Mouse (Mus musculus) liver, embryonic 14.5 days (tissue): Measurements from ENCODE around the gene Kcnj10. TPM values are rescaled to one million over a fixed set of nuclear protein-coding genes. Genes with fewer than 3 reads are reported as not detected.

Experiments
- ATAC-seq: fragments of 200-750 bp; cut with Nextera tagmentation; 2 replicates; pipeline ENCODE4 v1.8.0; 2017; ENCODE audit warnings: moderate number of reproducible peaks, mild to moderate bottlenecking, moderate library complexity; ENCODE audit not compliant: insufficient read depth
- DNase-seq, 3 experiments: peaks; one replicate each; pipeline ENCODE4 v3.0.0-alpha.2; 2012 to 2013; ENCODE audit warnings: low read depth in 3 of 3, low spot score in 3 of 3
- H3K27ac ChIP-seq: fragments of 300-500 bp; sonication (generic); 2 replicates; pipeline ENCODE4 v1.5.1; 2014; ENCODE audit warnings: moderate library complexity, mild to moderate bottlenecking, control low read depth, inconsistent platforms
- H3K27me3 ChIP-seq: fragments of 300-500 bp; sonication (generic); 2 replicates; pipeline ENCODE4 v1.6.1; 2014; ENCODE audit warnings: mild to moderate bottlenecking, low read length, moderate library complexity; ENCODE audit not compliant: control insufficient read depth, insufficient read depth
- H3K36me3 ChIP-seq: fragments of 300-500 bp; sonication (generic); replicated peaks from 2 replicates; pipeline ENCODE4 v1.6.1; 2014; ENCODE audit warnings: low read depth; ENCODE audit not compliant: control insufficient read depth, insufficient read depth
- H3K4me1 ChIP-seq, 2 experiments: fragments of 200-500 bp in 1 of 2; fragments of 300-500 bp in 1 of 2; sonication (generic) in 1 of 2; replicated peaks; 2 replicates each; pipeline ENCODE4 v1.6.1; 2012 to 2014; ENCODE audit warnings: antibody characterized with exemption in 1 of 2, inconsistent platforms in 1 of 2, low read length in 1 of 2; ENCODE audit not compliant: control insufficient read depth in 2 of 2, insufficient read depth in 2 of 2
- H3K4me2 ChIP-seq: fragments of 300-500 bp; sonication (generic); 2 replicates; pipeline ENCODE4 v1.6.1; 2014; ENCODE audit warnings: low read depth, mild to moderate bottlenecking, control low read depth, moderate library complexity
- H3K4me3 ChIP-seq, 2 experiments: fragments of 200-500 bp in 1 of 2; fragments of 300-500 bp in 1 of 2; sonication (generic) in 1 of 2; 2 replicates each; pipeline ENCODE4 v1.5.1; 2012 to 2014; ENCODE audit warnings: low read depth in 2 of 2, low read length in 2 of 2, mild to moderate bottlenecking in 2 of 2, control low read depth in 1 of 2, inconsistent platforms in 1 of 2, moderate library complexity in 1 of 2; ENCODE audit not compliant: insufficient read depth in 1 of 2
- H3K9ac ChIP-seq: fragments of 300-500 bp; sonication (generic); replicated peaks from 2 replicates; pipeline ENCODE4 v1.6.1; 2014; ENCODE audit warnings: mild to moderate bottlenecking, control low read depth, moderate library complexity
- H3K9me3 ChIP-seq: fragments of 300-500 bp; sonication (generic); 2 replicates; pipeline ENCODE4 v1.6.1; 2016; ENCODE audit warnings: low read length, mixed read lengths; ENCODE audit not compliant: control insufficient read depth
- CTCF ChIP-seq: IDR thresholded peaks from 2 replicates; pipeline ENCODE4 v1.5.1; 2016; ENCODE audit warnings: antibody characterized with exemption, low read depth, control low read depth
- EP300 ChIP-seq: IDR thresholded peaks from 2 replicates; pipeline ENCODE4 v1.6.1; 2016; ENCODE audit warnings: antibody characterized with exemption, low read depth
- WGBS: fragments of 180-500 bp; shearing (Covaris S2); extraction: QIAGEN DNeasy Blood & Tissue Kit; methylation state at CpG from one replicate; pipeline ENCODE4 v1.1.7; 2014; ENCODE audit not compliant: insufficient replicate concordance; 5-methylcytosine and 5-hydroxymethylcytosine counted together
- polyA plus RNA-seq, 2 experiments: library from polyadenylated mRNA; depleted of rRNA in 1 of 2; stranded (reverse) in 1 of 2; unstranded in 1 of 2; fragments of >200 nt; fragmentation: Nextera tagmentation in 1 of 2; extraction: Ambion mirVana in 1 of 2; gene quantifications; 2 replicates each; pipeline versions ENCODE4 v1.2.1 to v1.2.3; 2012 to 2014

Gene Kcnj10
- polyA plus RNA-seq, 2 experiments: 0.04 to 0.17 TPM

- H3K4me1 ChIP-seq: no peaks in the 10 kb centered on the region
- 54% methylated on average over 6 of the region's 6 CpGs for WGBS
- H3K9ac ChIP-seq: no peak overlapping the region
- TF ChIP-seq EP300 (no peak), CTCF (no peak)
- H3K36me3 ChIP-seq: no peaks in the 10 kb centered on the region
- H3K9me3 ChIP-seq: no peaks in the 10 kb centered on the region
- no peak for ATAC-seq
- no peak overlapping the region for H3K4me3 ChIP-seq
- no peak overlapping the region for H3K27ac ChIP-seq
- no peak for DNase-seq
- no peak overlapping the region for H3K4me2 ChIP-seq
- H3K27me3 ChIP-seq: peaks cover 32% of the 10 kb centered on the region
Observed at GRCm38 (mm10) chr1:172329616-172330015, 11.4 kb upstream of the Kcnj10 start.

- no peak overlapping the region for H3K9ac ChIP-seq
- H3K4me2 ChIP-seq: no peak overlapping the region
- H3K4me3 ChIP-seq: no peak overlapping the region
- DNase-seq (no peak), ATAC-seq (no peak)
- no peak for TF ChIP-seq CTCF
- no peak for TF ChIP-seq EP300
- 40% methylated on average over 8 of the region's 8 CpGs for WGBS
- peaks cover 16% of the 10 kb centered on the region for H3K27me3 ChIP-seq
- H3K9me3 ChIP-seq: no peaks in the 10 kb centered on the region
- H3K36me3 ChIP-seq: no peaks in the 10 kb centered on the region
- no peaks in the 10 kb centered on the region for H3K4me1 ChIP-seq
- no peak overlapping the region for H3K27ac ChIP-seq
Observed at GRCm38 (mm10) chr1:172331422-172331947, 9.5 kb upstream of the Kcnj10 start.

GRCm38 (mm10) chr1:172332925-172333324 is 8.1 kb upstream of the Kcnj10 start:
- Histone ChIP-seq H3K36me3 (no peaks in the 10 kb centered on the region), H3K4me2 (no peak overlapping the region), H3K4me1 (no peaks in the 10 kb centered on the region), H3K4me3 (no peak overlapping the region), H3K27me3 (peaks cover 9% of the 10 kb centered on the region), H3K9me3 (no peaks in the 10 kb centered on the region), H3K27ac (no peak overlapping the region), H3K9ac (no peak overlapping the region)
- TF ChIP-seq EP300: no peak
- no peak for TF ChIP-seq CTCF
- DNase-seq (no peak), ATAC-seq (no peak)
- WGBS: 44% methylated on average over 2 of the region's 2 CpGs

GRCm38 (mm10) chr1:172333512-172333911 is 7.5 kb upstream of the Kcnj10 start:
- no peaks in the 10 kb centered on the region for H3K36me3 ChIP-seq
- DNase-seq: no peak
- ATAC-seq: no peak
- no peak overlapping the region for H3K9ac ChIP-seq
- no peaks in the 10 kb centered on the region for H3K9me3 ChIP-seq
- peak; percentile 32; the same call in 1 of the 2 replicates for TF ChIP-seq CTCF
- no peak for TF ChIP-seq EP300
- H3K27ac ChIP-seq: no peak overlapping the region
- H3K4me3 ChIP-seq: no peak overlapping the region
- peaks cover 11% of the 10 kb centered on the region for H3K27me3 ChIP-seq
- 25% methylated on average over 3 of the region's 3 CpGs for WGBS
- H3K4me1 ChIP-seq: no peaks in the 10 kb centered on the region
- no peak overlapping the region for H3K4me2 ChIP-seq

GRCm38 (mm10) chr1:172335804-172336203 is 5.2 kb upstream of the Kcnj10 start:
- H3K27ac ChIP-seq: no peak overlapping the region
- H3K9ac ChIP-seq: no peak overlapping the region
- H3K27me3 ChIP-seq: peaks cover 22% of the 10 kb centered on the region
- no peaks in the 10 kb centered on the region for H3K9me3 ChIP-seq
- 31% methylated on average over 15 of the region's 15 CpGs for WGBS
- H3K36me3 ChIP-seq: no peaks in the 10 kb centered on the region
- no peak overlapping the region for H3K4me3 ChIP-seq
- no peak overlapping the region for H3K4me2 ChIP-seq
- ATAC-seq (no peak), DNase-seq (no peak)
- no peak for TF ChIP-seq CTCF
- no peak for TF ChIP-seq EP300
- no peaks in the 10 kb centered on the region for H3K4me1 ChIP-seq
